Mouse (Mus musculus) heart, postnatal 10 days (tissue): ENCODE measurements around the gene Morf4l1. TPM values are rescaled to one million over a fixed set of nuclear protein-coding genes. Genes with fewer than 3 reads are reported as not detected.
"Not testable (repeated sequence)": the region's sequence is repeated elsewhere in the genome, so short reads cannot be mapped to it uniquely, and the experiment has no call there.

ENCODE experiments used
- DNase-seq, 2 experiments: peaks; one replicate each; pipeline ENCODE4 v3.0.0; 2021
- intact Hi-C: fragments of 180-260 bp; cut with DNase I; formaldehyde crosslinking; loops from one replicate; pipeline ENCODE4 v1.15.1; 2025
- total RNA-seq, 2 experiments: library from RNA; stranded (reverse); gene quantifications; 2 replicates each; pipeline ENCODE4 v1.2.3; 2021

Morf4l1 gene
- total RNA-seq, 2 experiments from 2014 or later: 292 to 311 TPM

DNA sequence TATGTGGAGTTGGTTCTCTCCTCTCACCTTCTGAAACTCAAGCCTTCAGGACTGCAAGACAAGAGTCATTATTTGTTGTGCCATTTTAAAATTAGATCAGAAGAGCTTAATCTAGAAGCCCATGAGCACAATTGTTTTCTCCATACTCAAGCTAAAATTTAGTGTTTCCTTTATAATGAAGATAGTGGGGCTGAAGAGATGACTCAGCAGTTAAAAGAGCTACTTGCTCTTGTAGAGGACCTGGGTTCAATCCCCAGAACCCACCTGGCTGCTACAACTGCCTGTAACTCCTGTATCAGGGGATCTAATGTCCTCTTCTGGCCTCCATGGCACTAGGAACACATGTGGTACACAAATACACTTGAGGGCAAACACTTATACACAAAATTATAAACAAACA lies 2.7 kb upstream of the Morf4l1 start:
- intact Hi-C loops: no loop called here

GRCm38 (mm10) chr9:90115308-90115700 lies 730 bp upstream of the Morf4l1 start:
- DNase-seq: no peak
- intact Hi-C loops: no loop called here

More for the DNA sequence above, 2.7 kb upstream of the Morf4l1 start:
- no peak for DNase-seq

DNA sequence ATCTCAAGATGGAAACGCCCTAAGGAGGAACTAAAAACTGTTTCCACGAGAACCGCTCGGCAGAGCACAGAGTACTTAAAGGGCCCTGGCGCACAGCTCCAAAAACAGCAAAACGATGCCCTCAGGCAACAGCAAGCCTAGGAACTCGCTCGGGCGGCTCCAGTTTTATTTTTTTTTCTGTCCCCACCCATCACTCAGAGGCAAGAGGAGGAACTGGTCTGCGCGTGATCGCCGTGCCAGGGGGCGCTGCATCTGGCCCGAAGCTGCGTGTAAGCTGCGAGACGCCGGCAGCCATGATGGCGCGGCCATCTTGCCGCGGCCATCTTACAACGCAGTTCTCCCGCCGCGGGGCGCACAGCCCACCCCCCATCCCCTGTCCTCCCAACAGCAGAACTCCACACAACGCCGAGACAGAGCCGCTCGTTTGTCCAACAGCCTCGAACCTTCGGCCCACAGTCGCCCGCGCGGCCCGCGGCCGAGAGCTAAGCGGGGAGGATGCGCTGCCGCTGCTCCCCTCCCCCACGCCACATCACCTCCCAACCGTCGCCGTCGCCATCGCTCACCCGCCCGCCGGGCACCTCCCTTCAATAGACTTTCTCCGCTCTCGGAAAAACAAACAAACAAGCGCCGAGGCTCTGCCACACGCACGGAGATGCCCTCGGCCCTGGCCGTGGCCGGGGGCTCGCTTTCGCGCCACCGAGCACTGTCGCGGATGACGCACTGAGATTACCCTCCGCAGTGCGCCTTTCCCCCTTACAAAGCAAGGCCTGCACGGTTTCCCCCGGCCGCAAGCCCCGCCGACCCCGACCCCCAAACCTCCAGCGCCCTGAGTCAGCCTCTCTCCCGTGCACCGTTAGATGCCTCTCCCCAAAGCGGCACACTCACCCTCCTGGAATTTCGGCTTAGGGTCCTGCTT lies 665 bp downstream of the Morf4l1 start:
- DNase-seq: peak; percentile 93 to 94
- intact Hi-C loops: loop anchor here (1.0 kb wide), 1 partner anchor 12 kb away; no protein-coding TSS in a partner anchor

GRCm38 (mm10) chr9:90113151-90113550 lies 1.4 kb downstream of the Morf4l1 start:
- DNase-seq: no peak
- intact Hi-C loops: loop anchor here (1.0 kb wide), 1 partner anchor 13 kb away; no protein-coding TSS in a partner anchor

GRCm38 (mm10) chr9:90109386-90109785 lies 5.2 kb downstream of the Morf4l1 start:
- intact Hi-C loops: no loop called here
- no peak for DNase-seq

GRCm38 (mm10) chr9:90108272-90108671 lies 6.3 kb downstream of the Morf4l1 start:
- intact Hi-C loops: no loop called here
- DNase-seq: no peak

DNA sequence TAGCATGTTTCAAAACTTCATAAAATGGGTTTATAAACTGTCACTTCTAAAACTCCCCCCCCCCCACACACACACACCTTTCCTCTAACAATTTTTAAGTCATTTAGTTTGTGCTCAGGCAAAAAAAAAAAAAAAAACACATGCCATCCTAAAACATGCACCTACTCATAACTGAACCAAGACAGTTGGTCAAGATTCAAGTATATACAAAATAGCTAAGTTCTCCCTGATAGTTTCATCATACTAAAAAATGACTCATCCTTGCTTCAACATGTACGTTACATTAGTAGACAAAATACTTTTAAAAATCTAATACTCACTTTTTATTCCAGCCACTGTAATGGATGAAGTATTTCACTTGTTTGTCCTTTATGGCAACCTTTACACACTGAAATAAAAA lies 7.7 kb downstream of the Morf4l1 start:
- intact Hi-C loops: no loop called here
- DNase-seq: no peak

DNA sequence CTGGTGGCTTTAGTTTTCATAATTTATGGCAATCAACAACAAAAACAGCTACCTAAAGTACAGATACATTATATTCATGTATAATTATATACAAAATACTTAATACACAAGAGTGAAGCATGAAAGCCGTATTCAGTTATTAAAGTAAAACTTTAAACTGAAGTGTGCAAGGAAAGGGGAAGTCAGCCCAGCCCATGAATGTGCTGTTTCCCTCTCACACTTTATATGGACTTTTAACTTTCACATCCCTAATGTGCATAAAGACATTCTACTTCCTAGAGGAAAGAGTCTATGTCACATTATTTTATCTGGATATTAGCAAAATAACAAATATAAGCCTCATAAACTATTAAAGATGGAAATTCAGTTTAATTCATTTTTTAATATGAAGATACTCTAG lies 9.1 kb downstream of the Morf4l1 start:
- intact Hi-C loops: no loop called here
- DNase-seq: no peak

GRCm38 (mm10) chr9:90100760-90101159 lies 13.8 kb downstream of the Morf4l1 start:
- peak in 1 of 2 experiments; percentile 29 for DNase-seq
- intact Hi-C loops: no loop called here

DNA sequence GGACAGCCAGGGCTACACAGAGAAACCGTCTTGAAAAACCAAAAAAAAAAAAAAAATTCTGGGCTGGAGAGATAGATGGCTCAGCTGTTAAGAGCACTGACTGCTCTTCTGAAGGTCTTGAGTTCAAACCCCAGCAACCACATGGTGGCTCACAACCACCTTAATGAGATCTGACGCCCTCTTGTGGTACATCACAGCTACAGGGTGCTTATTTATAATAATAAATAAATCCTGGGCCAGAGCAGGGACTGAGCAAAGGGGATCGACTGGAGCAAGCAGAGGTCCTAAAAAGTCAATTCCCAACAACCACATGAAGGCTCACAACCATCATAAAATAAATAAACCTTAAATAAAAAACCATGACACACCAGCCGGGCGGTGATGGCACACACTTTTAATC lies 15.6 kb downstream of the Morf4l1 start:
- DNase-seq: no peak
- intact Hi-C loops: no loop called here

- DNase-seq: no peak
- intact Hi-C loops: no loop called here
Measured at GRCm38 (mm10) chr9:90089339-90090104, 25.1 kb downstream of the Morf4l1 start.

DNA sequence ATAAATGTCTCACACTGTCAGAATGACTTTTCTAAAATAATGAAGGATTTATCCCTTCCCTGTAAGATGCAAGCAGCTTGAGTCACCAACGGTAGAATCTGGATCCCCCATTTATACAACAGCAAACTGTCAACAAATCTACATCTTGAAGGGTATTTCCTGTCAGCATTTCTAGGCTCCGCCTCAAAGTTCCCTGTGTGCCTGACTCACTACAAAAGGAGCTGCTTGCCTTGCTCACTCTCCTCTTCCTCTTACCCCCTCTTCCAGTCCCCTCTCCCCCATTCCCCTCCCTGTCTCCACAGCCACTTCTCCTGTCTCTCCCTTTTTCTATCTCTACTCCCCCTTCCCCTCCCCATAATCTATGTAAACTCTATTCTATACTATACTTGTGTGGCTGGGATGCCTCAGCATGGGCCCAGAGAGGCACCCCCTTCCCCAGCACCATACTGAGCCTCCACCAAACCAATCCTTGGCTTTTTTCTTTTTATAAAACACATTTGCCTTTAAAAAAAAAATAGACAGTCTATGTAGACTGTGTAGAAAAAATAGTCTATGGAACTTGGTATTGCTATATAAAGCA lies 26.6 kb downstream of the Morf4l1 start:
- intact Hi-C loops: no loop called here
- DNase-seq: no peak

DNA sequence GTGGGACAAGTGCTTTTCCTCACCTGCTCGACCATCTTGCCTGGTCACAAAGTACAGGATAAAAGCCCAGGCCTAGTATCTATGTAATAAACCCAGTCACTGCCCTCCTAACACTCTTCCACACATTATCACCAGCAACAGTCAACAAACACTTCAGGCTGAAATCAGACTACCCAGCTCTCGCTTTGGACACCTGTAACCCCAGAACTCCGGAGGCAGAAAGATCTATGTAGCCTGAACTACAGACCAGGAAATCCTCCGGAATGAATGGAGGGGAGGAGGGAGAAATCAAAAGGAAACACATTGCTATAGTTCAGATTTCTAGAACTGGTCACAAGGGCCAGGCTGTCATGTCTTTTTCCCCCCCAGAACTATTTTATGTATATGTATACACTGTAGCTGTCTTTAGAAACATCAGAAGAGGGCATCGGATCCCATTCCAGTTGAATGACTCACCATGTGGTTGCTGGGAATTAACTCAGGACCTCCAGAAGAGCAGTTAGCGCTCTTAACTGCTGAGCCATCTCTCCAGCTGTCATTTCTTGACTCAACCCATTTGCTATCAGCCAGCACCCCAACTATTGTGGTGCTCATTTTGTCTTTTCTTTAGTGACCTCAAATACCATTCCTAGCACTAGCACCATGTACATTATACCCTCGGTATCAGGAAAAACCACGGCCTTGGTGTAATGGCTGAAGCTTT lies 29.7 kb downstream of the Morf4l1 start:
- no peak for DNase-seq
- intact Hi-C loops: no loop called here

DNA sequence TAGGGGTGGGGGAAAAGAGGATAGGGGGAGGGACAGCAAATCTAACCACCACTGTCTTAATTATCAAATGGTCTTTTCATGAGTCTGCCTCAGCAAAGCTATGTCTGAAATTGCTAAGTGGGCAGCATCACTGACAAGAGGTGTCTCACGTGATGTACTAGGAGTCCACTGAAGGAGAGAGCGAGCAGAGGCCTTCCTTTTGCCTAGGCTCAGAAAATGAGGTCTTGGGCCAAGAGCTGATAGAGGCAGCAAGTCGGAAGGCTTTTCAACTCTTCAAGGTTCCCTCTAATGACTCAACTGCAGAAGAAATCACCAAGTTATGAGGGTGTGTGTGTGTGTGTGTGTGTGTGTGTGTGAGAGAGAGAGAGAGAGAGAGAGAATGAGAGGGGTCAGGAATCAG lies 30.4 kb downstream of the Morf4l1 start:
- no peak for DNase-seq
- intact Hi-C loops: no loop called here

GRCm38 (mm10) chr9:90082992-90083391 lies 31.6 kb downstream of the Morf4l1 start:
- intact Hi-C loops: no loop called here
- no peak for DNase-seq

DNA sequence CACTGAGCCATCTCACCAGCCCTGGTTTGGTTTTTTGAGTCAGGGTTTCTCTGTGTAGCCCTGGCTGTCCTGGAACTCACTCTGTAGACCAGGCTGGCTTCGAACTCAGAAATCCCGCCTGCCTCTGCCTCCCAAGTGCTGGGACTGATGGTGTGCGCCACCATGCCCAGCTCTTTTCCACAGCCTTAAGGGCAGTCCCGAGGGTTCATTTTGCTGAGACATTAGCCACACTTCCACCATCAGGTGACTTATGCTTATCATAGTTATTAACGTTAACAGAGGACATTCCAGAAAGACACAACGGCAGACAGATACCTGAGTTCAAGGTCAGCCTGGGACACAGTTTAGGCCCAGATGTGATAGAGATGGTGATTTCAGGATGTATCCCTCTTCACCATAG lies 32.6 kb downstream of the Morf4l1 start:
- intact Hi-C loops: not testable (repeated sequence)

GRCm38 (mm10) chr9:90076849-90077461 lies 37.6 kb downstream of the Morf4l1 start:
- DNase-seq: peak; percentile 58 to 83
- intact Hi-C loops: loop anchor here (2.0 to 5.0 kb wide), 2 partner anchors 105 to 250 kb away; no protein-coding TSS in a partner anchor

More for the DNA sequence above, 32.6 kb downstream of the Morf4l1 start:
- DNase-seq: not testable (repeated sequence)

DNA sequence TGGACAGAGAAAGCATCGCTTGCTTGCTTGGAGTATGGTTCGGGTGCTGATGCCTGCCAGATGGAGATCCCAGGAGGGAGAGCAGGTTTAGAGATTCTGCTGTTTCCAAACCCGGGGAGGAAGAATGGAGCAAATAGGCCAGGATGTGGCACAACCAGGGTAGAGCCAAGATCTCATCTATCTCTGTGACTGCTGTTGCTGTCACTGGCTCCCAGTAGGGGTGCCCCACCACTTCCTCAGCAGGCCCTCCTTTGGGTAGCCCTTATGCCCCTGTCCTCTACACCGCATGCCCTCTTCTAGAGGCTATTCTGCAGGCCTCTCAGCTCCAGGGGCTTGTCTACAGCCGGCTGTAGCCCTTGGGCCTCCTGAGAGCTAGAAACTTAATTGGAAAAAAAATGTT lies 38.4 kb downstream of the Morf4l1 start:
- intact Hi-C loops: loop anchor here (2.0 to 5.0 kb wide), 2 partner anchors 104 to 249 kb away; no protein-coding TSS in a partner anchor

GRCm38 (mm10) chr9:90075336-90075735 lies 39.2 kb downstream of the Morf4l1 start:
- DNase-seq: no peak
- intact Hi-C loops: loop anchor here (5.0 kb wide), 1 partner anchor 103 kb away; no protein-coding TSS in a partner anchor

More for the DNA sequence above, 38.4 kb downstream of the Morf4l1 start:
- DNase-seq: no peak

GRCm38 (mm10) chr9:90070174-90070573 lies 44.4 kb downstream of the Morf4l1 start:
- intact Hi-C loops: no loop called here
- no peak for DNase-seq
